Mouse (Mus musculus): Measurements from ENCODE around the gene Chrnb2. TPM values are rescaled to one million over a fixed set of nuclear protein-coding genes. Genes with fewer than 3 reads are reported as not detected.

The Chrnb2 gene
- polyA plus RNA-seq, 1 experiment from 2014 or later = 0.27 TPM

GRCm38 (mm10) chr3:89799476-89799875, 35.0 kb upstream of the Chrnb2 start:
- peak overlapping the region; percentile 40; the same call in 1 of the 2 replicates for H3K4me2 ChIP-seq (ENCODE audit: low read depth, low read length)
- no peak overlapping the region for H3K27ac ChIP-seq (ENCODE audit: low read depth)
- TF ChIP-seq CTCF (IDR thresholded peaks at IDR 0.05; ENCODE audit: low read depth) = no peak
- TF ChIP-seq EP300 (IDR thresholded peaks at IDR 0.05; ENCODE audit: low read depth) = no peak
- H3K27me3 ChIP-seq (ENCODE audit: insufficient read depth, low read length) = no peaks in the 10 kb centered on the region
- 38% methylated on average over 13 of the region's 13 CpGs for WGBS (ENCODE audit: insufficient replicate concordance)
- H3K4me3 ChIP-seq (ENCODE audit: low read depth, low read length) = no peak overlapping the region
- no peaks in the 10 kb centered on the region for H3K36me3 ChIP-seq (replicated peaks; ENCODE audit: insufficient read depth, low read length)
- no peak overlapping the region for H3K9ac ChIP-seq (replicated peaks)
- no peaks in the 10 kb centered on the region; the same call in 1 of the 2 replicates for H3K4me1 ChIP-seq (ENCODE audit: insufficient read depth)
- ATAC-seq = no peak
- no peaks in the 10 kb centered on the region for H3K9me3 ChIP-seq (ENCODE audit: low read length)
- no peak for DNase-seq

GRCm38 (mm10) chr3:89798518-89798917, 34.1 kb upstream of the Chrnb2 start:
- Histone ChIP-seq H3K9me3 (ENCODE audit: low read length) (no peaks in the 10 kb centered on the region), H3K4me2 (ENCODE audit: low read depth, low read length) (no peak overlapping the region), H3K4me1 (ENCODE audit: insufficient read depth) (no peaks in the 10 kb centered on the region; the same call in 1 of the 2 replicates), H3K36me3 (replicated peaks; ENCODE audit: insufficient read depth, low read length) (no peaks in the 10 kb centered on the region), H3K27me3 (ENCODE audit: insufficient read depth, low read length) (no peaks in the 10 kb centered on the region), H3K4me3 (ENCODE audit: low read depth, low read length) (no peak overlapping the region), H3K9ac (replicated peaks) (no peak overlapping the region), H3K27ac (ENCODE audit: low read depth) (no peak overlapping the region)
- no peak for TF ChIP-seq EP300 (IDR thresholded peaks at IDR 0.05; ENCODE audit: low read depth)
- no peak for TF ChIP-seq CTCF (IDR thresholded peaks at IDR 0.05; ENCODE audit: low read depth)
- ATAC-seq (no peak), DNase-seq (no peak)
- WGBS (ENCODE audit: insufficient replicate concordance) = 69% methylated on average over 3 of the region's 3 CpGs

- H3K36me3 ChIP-seq (replicated peaks; ENCODE audit: insufficient read depth, low read length) = no peaks in the 10 kb centered on the region
- H3K4me2 ChIP-seq (ENCODE audit: low read depth, low read length) = no peak overlapping the region
- H3K27ac ChIP-seq (ENCODE audit: low read depth) = peak overlapping the region; percentile 48; the same call in 1 of the 2 replicates
- no peaks in the 10 kb centered on the region for H3K27me3 ChIP-seq (ENCODE audit: insufficient read depth, low read length)
- no peak overlapping the region for H3K4me3 ChIP-seq (ENCODE audit: low read depth, low read length)
- TF ChIP-seq CTCF (IDR thresholded peaks at IDR 0.05; ENCODE audit: low read depth) = no peak
- no peak for TF ChIP-seq EP300 (IDR thresholded peaks at IDR 0.05; ENCODE audit: low read depth)
- H3K9ac ChIP-seq (replicated peaks) = no peak overlapping the region
- no peaks in the 10 kb centered on the region; the same call in 1 of the 2 replicates for H3K4me1 ChIP-seq (ENCODE audit: insufficient read depth)
- 20% methylated on average over 4 of the region's 4 CpGs for WGBS (ENCODE audit: insufficient replicate concordance)
- peak; percentile 35 for DNase-seq
- H3K9me3 ChIP-seq (ENCODE audit: low read length) = no peaks in the 10 kb centered on the region
- peak; percentile 47 for ATAC-seq
These were observed 31.9 kb upstream of the Chrnb2 start for GRCm38 (mm10) chr3:89796358-89796757.

GRCm38 (mm10) chr3:89795746-89796145, 31.3 kb upstream of the Chrnb2 start:
- Histone ChIP-seq H3K9me3 (ENCODE audit: low read length) (no peaks in the 10 kb centered on the region), H3K4me3 (ENCODE audit: low read depth, low read length) (no peak overlapping the region), H3K27me3 (ENCODE audit: insufficient read depth, low read length) (no peaks in the 10 kb centered on the region), H3K9ac (replicated peaks) (no peak overlapping the region), H3K36me3 (replicated peaks; ENCODE audit: insufficient read depth, low read length) (no peaks in the 10 kb centered on the region), H3K27ac (ENCODE audit: low read depth) (peak overlapping the region; percentile 48; the same call in 1 of the 2 replicates), H3K4me2 (ENCODE audit: low read depth, low read length) (no peak overlapping the region), H3K4me1 (ENCODE audit: insufficient read depth) (no peaks in the 10 kb centered on the region; the same call in 1 of the 2 replicates)
- DNase-seq (no peak), ATAC-seq (no peak; the same call in 1 of the 2 replicates)
- 58% methylated on average over 5 of the region's 5 CpGs for WGBS (ENCODE audit: insufficient replicate concordance)
- TF ChIP-seq CTCF (IDR thresholded peaks at IDR 0.05; ENCODE audit: low read depth) (peak; percentile 26), EP300 (IDR thresholded peaks at IDR 0.05; ENCODE audit: low read depth) (no peak)

- H3K4me3 ChIP-seq (ENCODE audit: low read depth, low read length) = no peak overlapping the region
- DNase-seq = no peak
- no peak overlapping the region for H3K4me2 ChIP-seq (ENCODE audit: low read depth, low read length)
- H3K27me3 ChIP-seq (ENCODE audit: insufficient read depth, low read length) = no peaks in the 10 kb centered on the region
- no peaks in the 10 kb centered on the region; the same call in 1 of the 2 replicates for H3K4me1 ChIP-seq (ENCODE audit: insufficient read depth)
- H3K9ac ChIP-seq (replicated peaks) = no peak overlapping the region
- 0 out of 2 replicates have a peak, but pooled peaks have one; percentile 20 for TF ChIP-seq CTCF (IDR thresholded peaks at IDR 0.05; ENCODE audit: low read depth)
- no peak for TF ChIP-seq EP300 (IDR thresholded peaks at IDR 0.05; ENCODE audit: low read depth)
- no peaks in the 10 kb centered on the region for H3K36me3 ChIP-seq (replicated peaks; ENCODE audit: insufficient read depth, low read length)
- WGBS (ENCODE audit: insufficient replicate concordance) = 64% methylated on average over 2 of the region's 2 CpGs
- no peak for ATAC-seq
- H3K9me3 ChIP-seq (ENCODE audit: low read length) = no peaks in the 10 kb centered on the region
- no peak overlapping the region for H3K27ac ChIP-seq (ENCODE audit: low read depth)
These were observed 30.2 kb upstream of the Chrnb2 start for GRCm38 (mm10) chr3:89794616-89795015.

- ATAC-seq (no peak), DNase-seq (no peak)
- Histone ChIP-seq H3K4me2 (ENCODE audit: low read depth, low read length) (no peak overlapping the region), H3K4me1 (ENCODE audit: insufficient read depth) (peaks cover 2% of the 10 kb centered on the region; the same call in 1 of the 2 replicates), H3K9ac (replicated peaks) (no peak overlapping the region), H3K4me3 (ENCODE audit: low read depth, low read length) (no peak overlapping the region), H3K27ac (ENCODE audit: low read depth) (no peak overlapping the region), H3K27me3 (ENCODE audit: insufficient read depth, low read length) (no peaks in the 10 kb centered on the region), H3K9me3 (ENCODE audit: low read length) (no peaks in the 10 kb centered on the region), H3K36me3 (replicated peaks; ENCODE audit: insufficient read depth, low read length) (0 out of 2 replicates have a peak, but pooled peaks cover under 1% of the 10 kb centered on the region)
- 71% methylated on average over 16 of the region's 16 CpGs for WGBS (ENCODE audit: insufficient replicate concordance)
- TF ChIP-seq CTCF (IDR thresholded peaks at IDR 0.05; ENCODE audit: low read depth) (0 out of 2 replicates have a peak, but pooled peaks have one; percentile 15), EP300 (IDR thresholded peaks at IDR 0.05; ENCODE audit: low read depth) (no peak)
These were observed 24.4 kb upstream of the Chrnb2 start for GRCm38 (mm10) chr3:89788680-89789352.

Data from liver, postnatal 0 days (tissue).